Mouse (Mus musculus) hindbrain, postnatal 0 days (tissue): ENCODE measurements around the gene Hsp90ab1. TPM values are rescaled to one million over a fixed set of nuclear protein-coding genes. Genes with fewer than 3 reads are reported as not detected.
A peak's percentile ranks its signal among the peaks of the same experiment; 100 is the strongest.

ENCODE experiments used
- ATAC-seq: fragments of 200-750 bp; cut with Nextera tagmentation; 2 replicates; pipeline ENCODE4 v1.8.0; 2017; ENCODE audit warnings: mild to moderate bottlenecking, moderate TSS enrichment, moderate library complexity
- DNase-seq: peaks from one replicate; pipeline ENCODE4 v3.0.0-alpha.2; 2015; ENCODE audit warnings: low spot score
- H3K27ac ChIP-seq: fragments of 300-500 bp; sonication (generic); 2 replicates; pipeline ENCODE4 v1.5.1; 2014; ENCODE audit warnings: mild to moderate bottlenecking
- H3K27me3 ChIP-seq: fragments of 300-500 bp; sonication (generic); 2 replicates; pipeline ENCODE4 v1.6.1; 2014; ENCODE audit warnings: low read length, mixed read lengths; ENCODE audit not compliant: insufficient read depth
- H3K36me3 ChIP-seq: fragments of 300-500 bp; sonication (generic); 2 replicates; pipeline ENCODE4 v1.6.1; 2014; ENCODE audit warnings: low read length, mixed read lengths; ENCODE audit not compliant: insufficient read depth
- H3K4me1 ChIP-seq: fragments of 300-500 bp; sonication (generic); 2 replicates; pipeline ENCODE4 v1.6.1; 2014; ENCODE audit warnings: antibody characterized with exemption, low read length, mixed read lengths; ENCODE audit not compliant: insufficient read depth
- H3K4me2 ChIP-seq: fragments of 300-500 bp; sonication (generic); 2 replicates; pipeline ENCODE4 v1.6.1; 2014; ENCODE audit warnings: low read depth, mild to moderate bottlenecking, low read length, moderate library complexity, mixed read lengths
- H3K4me3 ChIP-seq: fragments of 300-500 bp; sonication (generic); 2 replicates; pipeline ENCODE4 v1.5.1; 2014; ENCODE audit warnings: low read length
- H3K9ac ChIP-seq: fragments of 300-500 bp; sonication (generic); replicated peaks from 2 replicates; pipeline ENCODE4 v1.6.1; 2014; ENCODE audit warnings: mild to moderate bottlenecking, low read length, moderate library complexity, mixed read lengths
- H3K9me3 ChIP-seq: fragments of 300-500 bp; sonication (generic); 2 replicates; pipeline ENCODE4 v1.6.1; 2016; ENCODE audit warnings: low read length, mixed read lengths
- CTCF ChIP-seq: IDR thresholded peaks from 2 replicates; pipeline ENCODE4 v1.5.1; 2016; ENCODE audit warnings: antibody characterized with exemption, control low read depth, low read depth
- WGBS: fragments of 180-500 bp; shearing (Covaris S2); extraction: QIAGEN DNeasy Blood & Tissue Kit; methylation state at CpG from one replicate; pipeline ENCODE4 v1.1.7; 2014; 5-methylcytosine and 5-hydroxymethylcytosine counted together
- polyA plus RNA-seq: library from polyadenylated mRNA; unstranded; fragments of >200 nt; fragmentation: Nextera tagmentation; extraction: Ambion mirVana; gene quantifications from 2 replicates; pipeline ENCODE4 v1.2.1, GENCODE M21; 2015
- total RNA-seq: library from RNA; depleted of rRNA; stranded (reverse); fragments of >200 nt; gene quantifications from 2 replicates; pipeline ENCODE4 v1.2.3, GENCODE M21; 2014

Gene Hsp90ab1
- total and polyA plus RNA-seq, 2 experiments from 2014 or later, result 982 to 1,504 TPM

GRCm38 (mm10) chr17:45559732-45560525, 13.1 kb downstream of the Hsp90ab1 start:
- Histone ChIP-seq H3K36me3 (no peaks in the 10 kb centered on the region), H3K9me3 (no peaks in the 10 kb centered on the region), H3K27ac (no peak overlapping the region), H3K4me2 (no peak overlapping the region), H3K4me1 (peaks cover 9% of the 10 kb centered on the region; the same call in 1 of the 2 replicates), H3K27me3 (no peaks in the 10 kb centered on the region), H3K4me3 (no peak overlapping the region), H3K9ac (no peak overlapping the region)
- ATAC-seq (no peak), DNase-seq (no peak)
- WGBS, result 87% methylated on average over 15 of the region's 15 CpGs
- TF ChIP-seq CTCF, result no peak

DNA sequence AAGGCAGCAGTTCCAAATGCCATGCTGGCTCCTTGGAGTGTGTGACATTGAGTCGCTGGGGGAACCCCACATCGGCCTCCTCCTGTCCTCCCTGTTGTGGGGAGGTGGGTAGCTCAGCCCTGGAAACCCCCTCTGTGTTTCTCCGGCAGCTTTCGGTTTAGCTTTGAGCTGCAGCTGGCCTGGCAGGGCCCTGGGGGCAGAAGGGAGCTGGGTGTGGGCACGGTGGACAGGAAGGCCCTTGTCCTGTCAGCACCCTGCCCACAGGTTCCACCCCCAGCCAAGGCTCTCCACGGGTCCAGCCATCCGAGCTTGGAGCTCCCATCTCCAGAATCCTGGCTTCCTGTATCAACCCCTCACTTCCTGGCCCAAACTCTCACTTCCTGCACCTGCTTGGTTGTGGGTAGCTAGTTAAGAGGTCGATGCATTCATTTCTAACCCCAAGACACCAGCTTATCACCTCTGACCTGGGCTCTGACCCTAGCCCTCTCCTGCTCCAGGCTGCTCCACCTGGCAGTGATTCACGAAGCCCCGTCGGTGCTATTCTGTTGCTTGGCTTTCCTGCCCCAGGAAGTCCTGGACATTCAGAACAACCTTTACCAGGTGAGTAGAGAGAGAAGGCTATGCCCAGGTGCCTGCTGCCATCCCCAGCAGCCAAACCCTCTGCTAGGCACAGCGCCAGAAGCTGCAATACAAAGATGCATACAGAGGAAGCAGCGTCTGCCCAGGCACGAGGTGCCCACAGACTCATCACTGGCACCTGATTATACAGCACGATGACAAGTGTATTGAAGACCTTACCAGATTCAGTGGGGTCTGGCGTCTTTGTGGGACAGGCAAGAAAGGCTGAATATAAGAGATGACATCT, 14.8 kb downstream of the Hsp90ab1 start:
- Histone ChIP-seq H3K36me3 (no peaks in the 10 kb centered on the region), H3K9me3 (no peaks in the 10 kb centered on the region), H3K27me3 (no peaks in the 10 kb centered on the region), H3K9ac (no peak overlapping the region), H3K4me2 (no peak overlapping the region), H3K27ac (no peak overlapping the region), H3K4me1 (0 out of 2 replicates have a peak, but pooled peaks cover 4% of the 10 kb centered on the region), H3K4me3 (no peak overlapping the region)
- ATAC-seq (no peak), DNase-seq (no peak)
- WGBS, result 69% methylated on average over 16 of the region's 16 CpGs
- TF ChIP-seq CTCF, result no peak

- ATAC-seq (no peak), DNase-seq (no peak)
- H3K9ac ChIP-seq, result no peak overlapping the region
- no peaks in the 10 kb centered on the region for H3K27me3 ChIP-seq
- H3K4me3 ChIP-seq, result no peak overlapping the region
- H3K4me1 ChIP-seq, result 0 out of 2 replicates have a peak, but pooled peaks cover 4% of the 10 kb centered on the region
- peak overlapping the region; percentile 98 for H3K4me2 ChIP-seq
- no peaks in the 10 kb centered on the region for H3K9me3 ChIP-seq
- 68% methylated on average over 7 of the region's 7 CpGs for WGBS
- TF ChIP-seq CTCF, result no peak
- H3K27ac ChIP-seq, result no peak overlapping the region
- no peaks in the 10 kb centered on the region for H3K36me3 ChIP-seq
These were observed 15.7 kb downstream of the Hsp90ab1 start for GRCm38 (mm10) chr17:45557246-45557824.

- no peak for DNase-seq
- Histone ChIP-seq H3K9ac (peak overlapping the region; percentile 62; the same call in 1 of the 2 replicates), H3K4me1 (0 out of 2 replicates have a peak, but pooled peaks cover 4% of the 10 kb centered on the region), H3K27ac (no peak overlapping the region), H3K9me3 (no peaks in the 10 kb centered on the region), H3K4me2 (peak overlapping the region; percentile 98), H3K4me3 (peak overlapping the region; percentile 65), H3K36me3 (no peaks in the 10 kb centered on the region), H3K27me3 (no peaks in the 10 kb centered on the region)
- no peak for TF ChIP-seq CTCF
- 68% methylated on average over 3 of the region's 3 CpGs for WGBS
- ATAC-seq, result no peak
These were observed 16.4 kb downstream of the Hsp90ab1 start for GRCm38 (mm10) chr17:45556514-45557245.

GRCm38 (mm10) chr17:45556107-45556489, 17.0 kb downstream of the Hsp90ab1 start:
- Histone ChIP-seq H3K4me1 (0 out of 2 replicates have a peak, but pooled peaks cover 4% of the 10 kb centered on the region), H3K4me2 (peak overlapping the region; percentile 98), H3K36me3 (no peaks in the 10 kb centered on the region), H3K9me3 (no peaks in the 10 kb centered on the region), H3K27me3 (no peaks in the 10 kb centered on the region), H3K4me3 (peak overlapping the region; percentile 65), H3K9ac (peak overlapping the region; percentile 62), H3K27ac (no peak overlapping the region; the same call in 1 of the 2 replicates)
- TF ChIP-seq CTCF, result no peak
- no peak for DNase-seq
- ATAC-seq, result no peak
- 2% methylated on average over 14 of the region's 14 CpGs for WGBS
